ENCODE assay signal across 20 mouse cellular contexts in the genomic region with DNA sequence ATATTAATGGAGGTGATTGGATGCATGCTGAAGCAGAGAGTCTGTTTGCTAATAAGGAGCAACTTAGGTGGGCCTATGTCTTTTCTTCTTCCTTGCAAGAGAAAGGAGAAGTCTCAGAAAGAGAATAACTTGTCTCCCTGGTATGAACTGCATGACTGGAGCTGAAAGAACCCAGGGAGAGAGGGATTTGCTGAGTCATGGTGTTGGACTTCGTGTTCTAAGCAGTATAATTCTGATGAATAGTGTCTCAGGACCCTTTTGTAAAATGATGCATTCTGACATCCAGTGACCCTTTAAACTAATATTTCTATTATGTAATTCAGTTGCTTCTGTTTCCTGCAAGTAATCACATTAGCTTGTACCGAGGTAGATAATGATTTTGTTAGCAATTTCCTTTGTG.
DNase-seq lines count a peak whose midpoint lies in the region; TF ChIP-seq lines count a peak whose summit lies in the region.
"Had no signal": no experiment of that assay in that cellular context is flagged by ENCODE, and none has a peak within 500 bp of the region (broad histone marks: within the 10 kb centered on the region; RNA-seq: fewer than 3 reads in every experiment).

No protein-coding gene starts in this region.

- no peak for TF ChIP-seq CTCF in CH12.LX (conservative IDR thresholded peaks at IDR 0.05 in 1 of 2, IDR thresholded peaks at IDR 0.05 in 1 of 2; ENCODE audit: low read depth in 2 of 2, low read length in 2 of 2)
- TF ChIP-seq CTCF in brain, embryonic 14.5 days (IDR thresholded peaks at IDR 0.05; ENCODE audit: borderline replicate concordance, extremely low read depth, insufficient read depth, insufficient read length): no peak

- peak; percentile 2 for DNase-seq in 3T3-L1 (ENCODE audit: low read depth, low spot score)
- DNase-seq in CH12.LX (ENCODE audit: extremely low read depth): no peak
- peak; percentile 58 for DNase-seq in MN1 (ENCODE audit: low spot score)
- peak; percentile 28 for DNase-seq in brain, embryonic 14.5 days (ENCODE audit: low read depth)
- DNase-seq in ovary, postnatal 36 days (ENCODE audit: low spot score): no peak
- DNase-seq in cerebellum, postnatal 25 days: no peak
- DNase-seq: adrenal gland, adult 8-10 months; adrenal gland, postnatal 25 days; cerebellum, adult 18-20 months; cerebellum, adult 9-10 months; cerebellum, postnatal 14 days; forebrain, postnatal 0 days; gastrocnemius, adult 2 months; gastrocnemius, postnatal 14 days; heart, adult 18-20 months had no signal

- in situ Hi-C loops in CH12.LX (cut with MboI; ENCODE audit: low pct_ligation_motif_present, low pct_unique_long_range_greater_than_20kb, low sequenced_read_pairs): no loop called here

- no peak overlapping the region for H3K4me2 ChIP-seq in CH12.LX (ENCODE audit: insufficient read depth, low read depth, poor library complexity, severe bottlenecking)
- H3K4me2 ChIP-seq: embryonic facial prominence, embryonic 12.5 days; embryonic facial prominence, embryonic 15.5 days; hindbrain, embryonic 12.5 days; hindbrain, embryonic 15.5 days had no signal

- no peak overlapping the region for H3K9ac ChIP-seq in CH12.LX (ENCODE audit: insufficient read depth, low read depth)
- H3K9ac ChIP-seq: embryonic facial prominence, embryonic 12.5 days; embryonic facial prominence, embryonic 15.5 days; forebrain, postnatal 0 days; hindbrain, embryonic 12.5 days; hindbrain, embryonic 15.5 days had no signal

- H3K79me2 ChIP-seq in CH12.LX (replicated peaks; ENCODE audit: control insufficient read depth, extremely low read depth, insufficient read depth, poor library complexity, severe bottlenecking): no peaks in the 10 kb centered on the region

- H3K4me3 ChIP-seq in CH12.LX (replicated peaks in 1 of 3; ENCODE audit: low read depth in 2 of 3, low read length in 2 of 3, poor library complexity in 1 of 3): no peak overlapping the region
- H3K4me3 ChIP-seq: embryonic facial prominence, embryonic 12.5 days; embryonic facial prominence, embryonic 15.5 days; gastrocnemius, adult 2 months; heart, embryonic 10.5 days; hindbrain, embryonic 12.5 days; hindbrain, embryonic 15.5 days had no signal

- dilution Hi-C loops in CH12.LX (cut with MboI; ENCODE audit: extremely low pct_ligation_motif_present, extremely low pct_unique_long_range_greater_than_20kb, low sequenced_read_pairs): no loop called here

- no peaks in the 10 kb centered on the region for H3K36me3 ChIP-seq in CH12.LX (replicated peaks in 1 of 2; ENCODE audit: control insufficient read depth in 1 of 2, insufficient read depth in 1 of 2, low read length in 1 of 2)
- H3K36me3 ChIP-seq: embryonic facial prominence, embryonic 12.5 days; embryonic facial prominence, embryonic 15.5 days; heart, embryonic 10.5 days; hindbrain, embryonic 12.5 days; hindbrain, embryonic 15.5 days had no signal

- no peaks in the 10 kb centered on the region for H3K27me3 ChIP-seq in CH12.LX (replicated peaks)
- H3K27me3 ChIP-seq: embryonic facial prominence, embryonic 12.5 days; embryonic facial prominence, embryonic 15.5 days; hindbrain, embryonic 12.5 days; hindbrain, embryonic 15.5 days had no signal

- no peak for TF ChIP-seq POLR2A in CH12.LX (IDR thresholded peaks at IDR 0.05; ENCODE audit: low read depth, low read length)
- no peak for TF ChIP-seq POLR2A in brain, embryonic 14.5 days (IDR thresholded peaks at IDR 0.05; ENCODE audit: borderline replicate concordance, extremely low read depth, insufficient read depth, insufficient read length, poor library complexity, severe bottlenecking)

- H3K27ac ChIP-seq in CH12.LX (ENCODE audit: insufficient read depth, low read depth): no peak overlapping the region
- H3K27ac ChIP-seq: embryonic facial prominence, embryonic 12.5 days; embryonic facial prominence, embryonic 15.5 days; gastrocnemius, adult 2 months; heart, embryonic 10.5 days; hindbrain, embryonic 12.5 days; hindbrain, embryonic 15.5 days had no signal

- peaks cover 0 to 18% of the 10 kb centered on the region in 2 experiments; a peak in 1 of 4 replicates for H3K4me1 ChIP-seq in CH12.LX (ENCODE audit: control insufficient read depth in 1 of 2, insufficient read depth in 2 of 2)
- H3K4me1 ChIP-seq: embryonic facial prominence, embryonic 12.5 days; embryonic facial prominence, embryonic 15.5 days; heart, embryonic 10.5 days; hindbrain, embryonic 12.5 days; hindbrain, embryonic 15.5 days had no signal

- H3K9me3 ChIP-seq in CH12.LX (replicated peaks; ENCODE audit: low read length): no peaks in the 10 kb centered on the region
- H3K9me3 ChIP-seq: embryonic facial prominence, embryonic 12.5 days; embryonic facial prominence, embryonic 15.5 days; heart, embryonic 10.5 days; hindbrain, embryonic 12.5 days; hindbrain, embryonic 15.5 days had no signal

- TF ChIP-seq EP300 in CH12.LX (IDR thresholded peaks at IDR 0.05; ENCODE audit: low read length): no peak

- TF ChIP-seq RAD21 in CH12.LX (IDR thresholded peaks at IDR 0.05; ENCODE audit: low read depth, low read length): no peak

TF ChIP-seq in CH12.LX, 34 proteins besides CTCF, POLR2A, EP300 and RAD21:
- TF ChIP-seq MAFK (IDR thresholded peaks at IDR 0.05; ENCODE audit: insufficient replicate concordance, low read length) (peak; percentile 41; the same call in 1 of the 2 replicates), TCF12 (IDR thresholded peaks at IDR 0.05; ENCODE audit: low read depth, low read length) (no peak), BHLHE40 (IDR thresholded peaks at IDR 0.05; ENCODE audit: low read depth, low read length) (no peak), ETS1 (conservative IDR thresholded peaks at IDR 0.05; ENCODE audit: low read depth, low read length) (no peak)

Comparison
In these comparisons a context has a peak if more than half of its experiments do, and no peak if none do; other contexts are left out.
1. DNase-seq: peak in 3T3-L1 (single experiment), MN1 (single experiment) and brain, embryonic 14.5 days (single experiment); none in CH12.LX (single experiment), ovary, postnatal 36 days (single experiment) and cerebellum, postnatal 25 days (0 of 2).